Mouse (Mus musculus): Measurements from ENCODE around the gene Zfp628. TPM values are rescaled to one million over a fixed set of nuclear protein-coding genes. Genes with fewer than 3 reads are reported as not detected.

Gene Zfp628
- polyA plus RNA-seq (2015; fragmentation: Illumina TruSeq; extraction: RNeasy Lipid Tissue Mini Kit (QIAGEN cat#74804); ENCODE audit: insufficient read depth, low replicate concordance), result 1.1 TPM

GRCm38 (mm10) chr7:4915007-4915665, at the start of gene Zfp628:
Gene Zfp628, plus strand, starts transcription at chr7:4915217.

GRCm38 (mm10) chr7:4870133-4870532, 44.9 kb upstream of the Zfp628 start, which contains the start of gene Isoc2b:
Gene Isoc2b, minus strand, starts transcription at chr7:4870258.

GRCm38 (mm10) chr7:4876753-4877221, 38.2 kb upstream of the Zfp628 start, which contains the start of gene Isoc2a:
Gene Isoc2a, plus strand, starts transcription at chr7:4877153.

GRCm38 (mm10) chr7:4906466-4906950, 8.5 kb upstream of the Zfp628 start, which contains the start of gene Gm36210:
Gene Gm36210, minus strand, starts transcription at chr7:4906516.

GRCm38 (mm10) chr7:4921824-4922482, 6.9 kb downstream of the Zfp628 start, which contains the start of gene Nat14:
Gene Nat14, plus strand, starts transcription at chr7:4922028.

GRCm38 (mm10) chr7:4925441-4926381, 10.7 kb downstream of the Zfp628 start, which contains the start of gene Ssc5d:
Gene Ssc5d, plus strand, starts transcription at chr7:4925785.

GRCm38 (mm10) chr7:4964272-4964671, 49.3 kb downstream of the Zfp628 start, which contains the start of gene Sbk2:
Gene Sbk2, minus strand, starts transcription at chr7:4964406.

GRCm38 (mm10) chr7:4971068-4971467, 56.1 kb downstream of the Zfp628 start, which contains the start of gene Sbk3:
Gene Sbk3, minus strand, starts transcription at chr7:4971168.

Other genes starting within 250 kb of the Zfp628 start
- 4.8 TPM for gene Hspbp1, start 230.1 kb upstream of the Zfp628 start, polyA plus RNA-seq (2015; fragmentation: Illumina TruSeq; extraction: RNeasy Lipid Tissue Mini Kit (QIAGEN cat#74804); ENCODE audit: insufficient read depth, low replicate concordance)
- 0.57 TPM for gene Brsk1, start 224.6 kb upstream of the Zfp628 start, polyA plus RNA-seq (2015; fragmentation: Illumina TruSeq; extraction: RNeasy Lipid Tissue Mini Kit (QIAGEN cat#74804); ENCODE audit: insufficient read depth, low replicate concordance)
- 8.1 TPM for gene Tmem150b, start 190.0 kb upstream of the Zfp628 start, polyA plus RNA-seq (2015; fragmentation: Illumina TruSeq; extraction: RNeasy Lipid Tissue Mini Kit (QIAGEN cat#74804); ENCODE audit: insufficient read depth, low replicate concordance)
- 30.4 TPM for gene Kmt5c, start 175.1 kb upstream of the Zfp628 start, polyA plus RNA-seq (2015; fragmentation: Illumina TruSeq; extraction: RNeasy Lipid Tissue Mini Kit (QIAGEN cat#74804); ENCODE audit: insufficient read depth, low replicate concordance)
- 5.1 TPM for gene Cox6b2, start 162.1 kb upstream of the Zfp628 start, polyA plus RNA-seq (2015; fragmentation: Illumina TruSeq; extraction: RNeasy Lipid Tissue Mini Kit (QIAGEN cat#74804); ENCODE audit: insufficient read depth, low replicate concordance)
- gene Fam71e2, start 143.9 kb upstream of the Zfp628 start, polyA plus RNA-seq (2015; fragmentation: Illumina TruSeq; extraction: RNeasy Lipid Tissue Mini Kit (QIAGEN cat#74804); ENCODE audit: insufficient read depth, low replicate concordance), result not detected
- gene Il11, start 132.4 kb upstream of the Zfp628 start, polyA plus RNA-seq (2015; fragmentation: Illumina TruSeq; extraction: RNeasy Lipid Tissue Mini Kit (QIAGEN cat#74804); ENCODE audit: insufficient read depth, low replicate concordance), result 0.11 TPM
- gene Tmem190, start 132.3 kb upstream of the Zfp628 start, polyA plus RNA-seq (2015; fragmentation: Illumina TruSeq; extraction: RNeasy Lipid Tissue Mini Kit (QIAGEN cat#74804); ENCODE audit: insufficient read depth, low replicate concordance), result not detected
- 1.6 TPM for gene Tmem238, start 125.6 kb upstream of the Zfp628 start, polyA plus RNA-seq (2015; fragmentation: Illumina TruSeq; extraction: RNeasy Lipid Tissue Mini Kit (QIAGEN cat#74804); ENCODE audit: insufficient read depth, low replicate concordance)
- 457 TPM for gene Rpl28, start 122.3 kb upstream of the Zfp628 start, polyA plus RNA-seq (2015; fragmentation: Illumina TruSeq; extraction: RNeasy Lipid Tissue Mini Kit (QIAGEN cat#74804); ENCODE audit: insufficient read depth, low replicate concordance)
- 78.0 TPM for gene Ube2s, start 102.6 kb upstream of the Zfp628 start, polyA plus RNA-seq (2015; fragmentation: Illumina TruSeq; extraction: RNeasy Lipid Tissue Mini Kit (QIAGEN cat#74804); ENCODE audit: insufficient read depth, low replicate concordance)
- gene Shisa7, start 70.5 kb upstream of the Zfp628 start, polyA plus RNA-seq (2015; fragmentation: Illumina TruSeq; extraction: RNeasy Lipid Tissue Mini Kit (QIAGEN cat#74804); ENCODE audit: insufficient read depth, low replicate concordance), result 0.07 TPM
- 9.3 TPM for gene Isoc2b, start 45.0 kb upstream of the Zfp628 start, polyA plus RNA-seq (2015; fragmentation: Illumina TruSeq; extraction: RNeasy Lipid Tissue Mini Kit (QIAGEN cat#74804); ENCODE audit: insufficient read depth, low replicate concordance)
- 4.7 TPM for gene Isoc2a, start 38.1 kb upstream of the Zfp628 start, polyA plus RNA-seq (2015; fragmentation: Illumina TruSeq; extraction: RNeasy Lipid Tissue Mini Kit (QIAGEN cat#74804); ENCODE audit: insufficient read depth, low replicate concordance)
- not detected for gene Gm36210, start 8.7 kb upstream of the Zfp628 start, polyA plus RNA-seq (2015; fragmentation: Illumina TruSeq; extraction: RNeasy Lipid Tissue Mini Kit (QIAGEN cat#74804); ENCODE audit: insufficient read depth, low replicate concordance)
- 2.1 TPM for gene Nat14, start 6.8 kb downstream of the Zfp628 start, polyA plus RNA-seq (2015; fragmentation: Illumina TruSeq; extraction: RNeasy Lipid Tissue Mini Kit (QIAGEN cat#74804); ENCODE audit: insufficient read depth, low replicate concordance)
- gene Ssc5d, start 10.6 kb downstream of the Zfp628 start, polyA plus RNA-seq (2015; fragmentation: Illumina TruSeq; extraction: RNeasy Lipid Tissue Mini Kit (QIAGEN cat#74804); ENCODE audit: insufficient read depth, low replicate concordance), result 1.2 TPM
- 0.76 TPM for gene Sbk2, start 49.2 kb downstream of the Zfp628 start, polyA plus RNA-seq (2015; fragmentation: Illumina TruSeq; extraction: RNeasy Lipid Tissue Mini Kit (QIAGEN cat#74804); ENCODE audit: insufficient read depth, low replicate concordance)
- gene Sbk3, start 56.0 kb downstream of the Zfp628 start, polyA plus RNA-seq (2015; fragmentation: Illumina TruSeq; extraction: RNeasy Lipid Tissue Mini Kit (QIAGEN cat#74804); ENCODE audit: insufficient read depth, low replicate concordance), result not detected
- gene Zfp579, start 80.9 kb downstream of the Zfp628 start, polyA plus RNA-seq (2015; fragmentation: Illumina TruSeq; extraction: RNeasy Lipid Tissue Mini Kit (QIAGEN cat#74804); ENCODE audit: insufficient read depth, low replicate concordance), result 38.0 TPM
- 1.5 TPM for gene Zfp524, start 99.2 kb downstream of the Zfp628 start, polyA plus RNA-seq (2015; fragmentation: Illumina TruSeq; extraction: RNeasy Lipid Tissue Mini Kit (QIAGEN cat#74804); ENCODE audit: insufficient read depth, low replicate concordance)
- 22.3 TPM for gene Fiz1, start 99.5 kb downstream of the Zfp628 start, polyA plus RNA-seq (2015; fragmentation: Illumina TruSeq; extraction: RNeasy Lipid Tissue Mini Kit (QIAGEN cat#74804); ENCODE audit: insufficient read depth, low replicate concordance)
- 0.32 TPM for gene Gm44973, start 100.3 kb downstream of the Zfp628 start, polyA plus RNA-seq (2015; fragmentation: Illumina TruSeq; extraction: RNeasy Lipid Tissue Mini Kit (QIAGEN cat#74804); ENCODE audit: insufficient read depth, low replicate concordance)
- gene Zfp865, start 105.2 kb downstream of the Zfp628 start, polyA plus RNA-seq (2015; fragmentation: Illumina TruSeq; extraction: RNeasy Lipid Tissue Mini Kit (QIAGEN cat#74804); ENCODE audit: insufficient read depth, low replicate concordance), result 25.1 TPM
- gene Ccdc106, start 105.3 kb downstream of the Zfp628 start, polyA plus RNA-seq (2015; fragmentation: Illumina TruSeq; extraction: RNeasy Lipid Tissue Mini Kit (QIAGEN cat#74804); ENCODE audit: insufficient read depth, low replicate concordance), result not detected
- 3.0 TPM for gene 4632433K11Rik, start 118.9 kb downstream of the Zfp628 start, polyA plus RNA-seq (2015; fragmentation: Illumina TruSeq; extraction: RNeasy Lipid Tissue Mini Kit (QIAGEN cat#74804); ENCODE audit: insufficient read depth, low replicate concordance)
- 4.7 TPM for gene Zfp784, start 123.2 kb downstream of the Zfp628 start, polyA plus RNA-seq (2015; fragmentation: Illumina TruSeq; extraction: RNeasy Lipid Tissue Mini Kit (QIAGEN cat#74804); ENCODE audit: insufficient read depth, low replicate concordance)
- 2.7 TPM for gene Zfp580, start 136.3 kb downstream of the Zfp628 start, polyA plus RNA-seq (2015; fragmentation: Illumina TruSeq; extraction: RNeasy Lipid Tissue Mini Kit (QIAGEN cat#74804); ENCODE audit: insufficient read depth, low replicate concordance)
- gene U2af2, start 146.9 kb downstream of the Zfp628 start, polyA plus RNA-seq (2015; fragmentation: Illumina TruSeq; extraction: RNeasy Lipid Tissue Mini Kit (QIAGEN cat#74804); ENCODE audit: insufficient read depth, low replicate concordance), result 149 TPM
- gene Epn1, start 165.0 kb downstream of the Zfp628 start, polyA plus RNA-seq (2015; fragmentation: Illumina TruSeq; extraction: RNeasy Lipid Tissue Mini Kit (QIAGEN cat#74804); ENCODE audit: insufficient read depth, low replicate concordance), result 42.4 TPM
- not detected for gene Rfpl4, start 201.7 kb downstream of the Zfp628 start, polyA plus RNA-seq (2015; fragmentation: Illumina TruSeq; extraction: RNeasy Lipid Tissue Mini Kit (QIAGEN cat#74804); ENCODE audit: insufficient read depth, low replicate concordance)
- gene Rasl2-9, start 210.7 kb downstream of the Zfp628 start, polyA plus RNA-seq (2015; fragmentation: Illumina TruSeq; extraction: RNeasy Lipid Tissue Mini Kit (QIAGEN cat#74804); ENCODE audit: insufficient read depth, low replicate concordance), result 1.2 TPM
- not detected for gene Vmn1r55, start 234.5 kb downstream of the Zfp628 start, polyA plus RNA-seq (2015; fragmentation: Illumina TruSeq; extraction: RNeasy Lipid Tissue Mini Kit (QIAGEN cat#74804); ENCODE audit: insufficient read depth, low replicate concordance)